Mouse (Mus musculus) hindbrain, embryonic 11.5 days (tissue): ENCODE data around the gene Glrp1. TPM values are rescaled to one million over a fixed set of nuclear protein-coding genes. Genes with fewer than 3 reads are reported as not detected.
A peak's percentile ranks its signal among the peaks of the same experiment; 100 is the strongest.

ENCODE experiments used
- ATAC-seq: fragments of 200-750 bp; cut with Nextera tagmentation; 2 replicates; pipeline ENCODE4 v1.8.0; 2017; ENCODE audit warnings: mild to moderate bottlenecking, moderate TSS enrichment, moderate library complexity; ENCODE audit not compliant: low FRiP score
- DNase-seq: peaks from one replicate; pipeline ENCODE4 v3.0.0-alpha.2; 2015; ENCODE audit warnings: low spot score
- H3K27ac ChIP-seq: fragments of 300-500 bp; sonication (generic); 2 replicates; pipeline ENCODE4 v1.5.1; 2014; ENCODE audit warnings: mild to moderate bottlenecking, low read depth, low read length
- H3K27me3 ChIP-seq: fragments of 300-500 bp; sonication (generic); 2 replicates; pipeline ENCODE4 v1.6.1; 2014; ENCODE audit warnings: mild to moderate bottlenecking, low read length, moderate library complexity, mixed read lengths; ENCODE audit not compliant: control insufficient read depth, insufficient read depth
- H3K36me3 ChIP-seq: fragments of 300-500 bp; sonication (generic); 2 replicates; pipeline ENCODE4 v1.6.1; 2014; ENCODE audit warnings: mild to moderate bottlenecking, low read length, moderate library complexity, mixed read lengths; ENCODE audit not compliant: control insufficient read depth, insufficient read depth
- H3K4me1 ChIP-seq: fragments of 300-500 bp; sonication (generic); replicated peaks from 2 replicates; pipeline ENCODE4 v1.6.1; 2014; ENCODE audit warnings: low read length, mixed read lengths; ENCODE audit not compliant: control insufficient read depth, insufficient read depth
- H3K4me2 ChIP-seq: fragments of 300-500 bp; sonication (generic); replicated peaks from 2 replicates; pipeline ENCODE4 v1.6.1; 2014; ENCODE audit warnings: mild to moderate bottlenecking, low read depth, low read length
- H3K4me3 ChIP-seq: fragments of 300-500 bp; sonication (generic); 2 replicates; pipeline ENCODE4 v1.5.1; 2014; ENCODE audit warnings: low read depth, low read length
- H3K9ac ChIP-seq: fragments of 300-500 bp; sonication (generic); 2 replicates; pipeline ENCODE4 v1.6.1; 2014; ENCODE audit warnings: low read depth, low read length
- H3K9me3 ChIP-seq: fragments of 300-500 bp; sonication (generic); 2 replicates; pipeline ENCODE4 v1.6.1; 2016; ENCODE audit warnings: low read length; ENCODE audit not compliant: control insufficient read depth
- WGBS: fragments of 180-500 bp; shearing (Covaris S2); extraction: QIAGEN DNeasy Blood & Tissue Kit; methylation state at CpG from one replicate; pipeline ENCODE4 v1.1.7; 2014; 5-methylcytosine and 5-hydroxymethylcytosine counted together
- polyA plus RNA-seq: library from polyadenylated mRNA; unstranded; fragments of >200 nt; fragmentation: Nextera tagmentation; extraction: Ambion mirVana; gene quantifications from 2 replicates; pipeline ENCODE4 v1.2.1, GENCODE M21; 2014

Gene Glrp1
- polyA plus RNA-seq, 1 experiment from 2014 or later, result not detected

DNA sequence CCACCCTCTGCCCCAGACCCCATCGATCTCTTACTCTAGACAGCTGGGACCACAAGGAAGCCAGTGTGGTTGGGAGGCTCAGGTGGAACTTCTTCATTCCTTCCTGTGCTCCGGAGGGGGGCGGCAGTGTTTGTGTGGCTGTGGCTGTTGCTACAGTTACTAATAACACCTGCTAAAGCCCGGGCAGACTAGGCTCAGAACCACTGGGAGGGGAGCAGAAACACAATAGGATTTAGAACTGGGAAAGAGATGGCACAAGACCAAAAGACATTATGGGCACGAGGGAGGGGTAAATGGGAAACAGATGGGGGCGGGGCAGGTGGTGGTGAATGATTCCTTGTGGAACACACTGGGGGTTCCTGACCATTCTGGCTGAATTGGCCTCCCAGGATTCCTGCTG, 47.4 kb downstream of the Glrp1 start:
- no peak overlapping the region for H3K27ac ChIP-seq
- no peaks in the 10 kb centered on the region for H3K4me1 ChIP-seq
- ATAC-seq, result no peak
- H3K27me3 ChIP-seq, result no peaks in the 10 kb centered on the region
- WGBS, result 54% methylated on average over 6 of the region's 6 CpGs
- no peaks in the 10 kb centered on the region for H3K9me3 ChIP-seq
- no peaks in the 10 kb centered on the region for H3K36me3 ChIP-seq
- DNase-seq, result no peak
- no peak overlapping the region for H3K4me3 ChIP-seq
- no peak overlapping the region for H3K9ac ChIP-seq
- no peak overlapping the region for H3K4me2 ChIP-seq

DNA sequence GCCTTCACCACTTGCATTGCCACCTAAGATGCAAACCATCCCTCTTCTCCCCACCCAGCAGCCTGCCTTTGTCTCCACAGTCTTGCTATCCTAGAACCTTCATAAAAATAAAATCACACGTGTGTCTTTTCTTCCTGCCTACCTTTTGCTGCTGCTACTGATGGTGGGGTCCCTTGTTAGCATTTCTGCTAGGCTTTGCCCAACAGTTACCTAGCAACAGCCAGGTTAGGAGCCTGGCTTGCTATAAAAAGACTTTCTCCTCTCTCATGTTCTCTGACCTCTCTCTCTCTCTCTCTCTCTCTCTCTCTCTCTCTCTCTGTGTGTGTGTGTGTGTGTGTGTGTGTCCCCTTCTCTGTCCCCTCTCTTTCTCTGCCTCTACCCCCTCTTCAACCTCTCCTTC, 48.8 kb downstream of the Glrp1 start:
- ATAC-seq (no peak), DNase-seq (no peak)
- WGBS, result 44% methylated on average over 1 of the region's 1 CpGs

DNA sequence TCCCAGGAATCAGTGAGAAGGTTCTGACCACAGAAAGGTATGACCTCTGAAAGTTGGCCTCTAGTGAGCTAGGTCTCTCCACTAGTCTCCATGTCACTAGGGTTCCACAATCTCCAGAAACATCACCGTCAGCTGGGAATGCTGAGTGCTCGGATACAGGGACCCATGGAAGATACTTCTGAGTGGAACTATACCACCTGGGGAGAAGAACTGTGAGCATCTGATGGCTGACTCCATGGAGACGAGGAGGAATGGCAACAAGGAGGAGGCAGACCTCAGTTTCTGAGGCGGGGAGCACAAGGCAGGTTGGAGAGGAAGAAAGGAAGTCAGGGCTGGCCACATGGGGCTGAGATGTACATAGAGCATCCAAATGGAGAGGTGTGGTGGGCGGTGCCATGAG, 50.2 kb downstream of the Glrp1 start:
- Histone ChIP-seq H3K9me3 (no peaks in the 10 kb centered on the region), H3K27ac (no peak overlapping the region), H3K4me2 (no peak overlapping the region), H3K4me3 (no peak overlapping the region), H3K9ac (no peak overlapping the region), H3K36me3 (no peaks in the 10 kb centered on the region), H3K4me1 (no peaks in the 10 kb centered on the region), H3K27me3 (no peaks in the 10 kb centered on the region)
- no peak for DNase-seq
- ATAC-seq, result no peak
- WGBS, result 72% methylated on average over 5 of the region's 5 CpGs

More for the DNA sequence above, 48.8 kb downstream of the Glrp1 start:
- Histone ChIP-seq H3K4me2 (no peak overlapping the region), H3K27me3 (no peaks in the 10 kb centered on the region), H3K9ac (no peak overlapping the region), H3K27ac (no peak overlapping the region), H3K36me3 (no peaks in the 10 kb centered on the region), H3K9me3 (no peaks in the 10 kb centered on the region), H3K4me3 (no peak overlapping the region), H3K4me1 (no peaks in the 10 kb centered on the region)

DNA sequence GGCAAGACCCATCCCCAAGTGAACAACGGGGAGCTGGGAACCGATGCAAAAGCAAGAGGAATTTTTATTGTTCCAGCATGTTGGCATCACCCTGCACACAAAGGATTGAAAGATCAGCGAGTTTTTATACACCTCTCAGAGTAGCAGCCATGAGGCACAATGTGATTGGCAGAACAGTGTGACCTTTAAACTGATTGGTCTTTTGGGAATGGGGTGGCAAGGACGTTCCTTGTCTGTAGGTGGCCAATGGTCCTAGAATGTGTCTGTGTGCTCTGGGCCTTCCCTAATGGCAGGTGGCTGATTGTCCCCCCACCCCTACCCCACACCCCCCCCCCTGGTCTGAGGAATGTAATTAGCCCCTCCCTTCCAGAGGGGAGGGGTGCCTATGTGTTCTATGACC, 50.7 kb downstream of the Glrp1 start:
- 90% methylated on average over 4 of the region's 4 CpGs for WGBS
- DNase-seq (no peak), ATAC-seq (no peak)
- Histone ChIP-seq H3K4me2 (no peak overlapping the region), H3K9ac (no peak overlapping the region), H3K27me3 (no peaks in the 10 kb centered on the region), H3K9me3 (no peaks in the 10 kb centered on the region), H3K36me3 (no peaks in the 10 kb centered on the region), H3K4me3 (no peak overlapping the region), H3K27ac (no peak overlapping the region), H3K4me1 (no peaks in the 10 kb centered on the region)

DNA sequence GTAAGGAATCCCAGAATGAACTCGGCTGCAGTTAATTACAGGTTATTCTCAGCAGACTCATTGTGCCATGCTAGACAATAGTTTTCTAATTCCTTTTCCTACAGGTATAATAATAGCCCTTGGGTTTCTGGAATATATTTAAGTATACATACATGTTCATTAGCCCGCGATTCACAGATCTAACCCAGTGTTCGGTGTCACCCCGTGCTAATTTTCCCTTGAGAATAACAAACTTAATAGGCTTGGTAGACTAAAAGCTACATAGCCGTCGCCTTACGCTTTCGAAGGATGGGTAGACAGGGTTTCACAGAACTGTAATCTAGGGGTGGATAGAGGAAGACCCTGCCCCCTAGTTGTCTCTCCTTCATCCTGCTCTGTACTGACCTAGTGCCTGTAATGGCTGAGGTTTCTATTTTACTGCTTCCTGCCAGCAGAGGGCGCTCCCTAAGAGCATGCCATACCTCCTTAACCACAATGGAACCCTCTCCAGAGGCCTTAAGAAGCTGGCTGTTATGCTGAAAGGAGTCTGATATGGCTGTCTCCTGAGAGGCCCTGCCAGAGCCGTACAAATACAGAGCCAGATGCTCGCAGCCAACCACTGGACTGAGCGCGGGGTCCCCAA, 53.3 kb downstream of the Glrp1 start:
- WGBS, result 57% methylated on average over 14 of the region's 14 CpGs

DNA sequence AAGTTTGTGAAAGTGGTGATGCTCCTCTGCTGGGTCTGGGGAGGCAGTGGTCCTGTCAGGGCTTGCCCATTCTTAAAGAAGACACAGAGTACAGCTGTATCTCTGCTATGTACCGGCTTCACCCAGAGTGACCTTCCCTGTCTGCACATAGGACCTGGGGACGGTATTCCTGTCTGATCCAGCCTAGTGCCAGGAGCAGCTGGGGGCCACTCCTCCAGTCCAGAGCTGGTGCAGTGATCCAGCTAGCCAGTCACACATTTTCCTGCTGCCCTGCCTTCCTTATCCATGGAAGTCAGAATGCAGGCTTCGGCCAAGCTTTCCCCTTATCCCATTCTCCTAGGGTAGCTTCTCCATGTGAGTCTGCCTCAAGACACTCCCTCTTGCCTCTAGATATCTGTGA, 54.1 kb downstream of the Glrp1 start:
- 79% methylated on average over 3 of the region's 3 CpGs for WGBS
- Histone ChIP-seq H3K36me3 (no peaks in the 10 kb centered on the region), H3K4me3 (no peak overlapping the region), H3K9me3 (no peaks in the 10 kb centered on the region), H3K27me3 (no peaks in the 10 kb centered on the region), H3K27ac (no peak overlapping the region), H3K9ac (no peak overlapping the region), H3K4me1 (no peaks in the 10 kb centered on the region), H3K4me2 (no peak overlapping the region)
- DNase-seq (no peak), ATAC-seq (no peak)

More for the DNA sequence above, 53.3 kb downstream of the Glrp1 start:
- Histone ChIP-seq H3K4me1 (no peaks in the 10 kb centered on the region), H3K9me3 (no peaks in the 10 kb centered on the region), H3K9ac (no peak overlapping the region), H3K27me3 (no peaks in the 10 kb centered on the region), H3K36me3 (no peaks in the 10 kb centered on the region), H3K4me2 (no peak overlapping the region), H3K27ac (no peak overlapping the region), H3K4me3 (no peak overlapping the region)
- peak; percentile 65 for ATAC-seq
- peak; percentile 87 for DNase-seq

DNA sequence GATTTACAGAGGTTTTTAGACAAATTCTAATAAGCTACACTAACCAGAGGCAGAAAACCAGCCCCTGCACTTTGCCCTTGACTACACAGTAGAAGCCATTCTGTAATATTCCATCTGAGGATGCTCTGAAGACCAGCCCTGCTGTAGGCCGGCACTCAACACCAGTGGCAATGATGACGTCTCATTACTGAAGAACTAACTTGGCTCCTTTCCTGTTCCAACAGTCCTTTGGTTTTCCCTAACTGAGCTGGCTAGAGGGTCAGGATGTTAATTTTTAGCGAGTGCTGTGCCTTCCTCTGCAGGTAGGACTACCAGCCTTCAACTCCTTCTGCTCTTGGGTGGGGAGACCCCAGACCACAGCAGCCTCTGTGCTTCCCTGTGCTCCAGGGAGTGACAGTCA, 55.2 kb downstream of the Glrp1 start:
- no peak for ATAC-seq
- WGBS, result 60% methylated on average over 3 of the region's 3 CpGs

DNA sequence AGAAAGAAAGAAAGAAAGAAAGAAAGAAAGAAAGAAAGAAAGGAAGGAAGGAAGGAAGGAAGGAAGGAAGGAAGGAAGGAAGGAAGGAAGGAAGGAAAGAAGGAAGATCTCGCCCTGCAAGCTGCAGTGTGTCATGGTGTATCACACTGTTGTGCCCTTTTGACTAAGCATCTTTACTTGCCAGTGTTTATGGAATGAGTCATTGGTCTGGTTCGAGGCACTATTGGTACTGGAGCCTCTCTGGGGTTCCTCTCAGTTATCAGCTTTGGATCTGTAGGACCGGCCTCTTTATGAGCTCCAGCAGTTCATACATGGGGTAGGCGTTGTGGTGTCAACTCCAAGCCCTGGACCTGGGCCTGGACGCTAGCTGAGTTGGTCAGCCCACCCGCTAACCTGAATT, 57.7 kb downstream of the Glrp1 start:
- no peaks in the 10 kb centered on the region for H3K36me3 ChIP-seq
- ATAC-seq (no peak), DNase-seq (no peak)
- WGBS, result 88% methylated on average over 6 of the region's 6 CpGs
- H3K9ac ChIP-seq, result no peak overlapping the region
- H3K4me1 ChIP-seq, result no peaks in the 10 kb centered on the region
- H3K4me3 ChIP-seq, result no peak overlapping the region
- no peak overlapping the region for H3K27ac ChIP-seq
- no peaks in the 10 kb centered on the region for H3K27me3 ChIP-seq
- H3K9me3 ChIP-seq, result no peaks in the 10 kb centered on the region
- H3K4me2 ChIP-seq, result no peak overlapping the region

More for the DNA sequence above, 55.2 kb downstream of the Glrp1 start:
- DNase-seq, result no peak
- no peak overlapping the region for H3K27ac ChIP-seq
- H3K27me3 ChIP-seq, result no peaks in the 10 kb centered on the region
- H3K36me3 ChIP-seq, result no peaks in the 10 kb centered on the region
- H3K9ac ChIP-seq, result no peak overlapping the region
- H3K4me1 ChIP-seq, result no peaks in the 10 kb centered on the region
- H3K4me3 ChIP-seq, result no peak overlapping the region
- H3K4me2 ChIP-seq, result no peak overlapping the region
- H3K9me3 ChIP-seq, result no peaks in the 10 kb centered on the region

DNA sequence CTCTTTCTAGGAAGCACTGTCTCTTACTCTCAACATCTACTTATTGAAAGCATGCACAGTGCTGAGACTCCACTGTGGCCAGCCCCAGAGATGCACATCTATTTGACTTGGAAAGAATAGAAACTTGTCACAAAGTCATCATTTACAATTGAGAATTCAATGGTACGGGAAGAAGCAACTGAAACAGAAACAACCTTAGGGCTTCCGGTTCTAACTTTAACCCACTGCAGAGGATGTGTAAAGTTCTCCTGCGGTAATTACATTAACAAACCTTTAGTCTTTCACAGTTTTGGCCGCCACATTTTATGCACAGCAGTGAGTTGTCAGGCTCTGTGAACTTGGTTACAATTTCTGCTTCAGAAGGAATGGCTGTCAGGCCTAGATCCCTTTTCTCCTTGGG, 59.2 kb downstream of the Glrp1 start:
- H3K9me3 ChIP-seq, result no peaks in the 10 kb centered on the region
- DNase-seq (no peak), ATAC-seq (no peak)
- no peak overlapping the region for H3K27ac ChIP-seq
- no peak overlapping the region for H3K4me3 ChIP-seq
- 83% methylated on average over 4 of the region's 4 CpGs for WGBS
- no peak overlapping the region for H3K4me2 ChIP-seq
- H3K9ac ChIP-seq, result no peak overlapping the region
- no peaks in the 10 kb centered on the region for H3K27me3 ChIP-seq
- H3K4me1 ChIP-seq, result no peaks in the 10 kb centered on the region
- H3K36me3 ChIP-seq, result no peaks in the 10 kb centered on the region
